Mouse (Mus musculus): ENCODE results near the gene Gm28168. TPM values are rescaled to one million over a fixed set of nuclear protein-coding genes. Genes with fewer than 3 reads are reported as not detected.
"Not testable (repeated sequence)": the region's sequence is repeated elsewhere in the genome, so short reads cannot be mapped to it uniquely, and the experiment has no call there.

Gm28168 gene
- not detected in 2 replicates for polyA plus RNA-seq (2015; fragmentation: Nextera tagmentation; extraction: Ambion mirVana)

DNA sequence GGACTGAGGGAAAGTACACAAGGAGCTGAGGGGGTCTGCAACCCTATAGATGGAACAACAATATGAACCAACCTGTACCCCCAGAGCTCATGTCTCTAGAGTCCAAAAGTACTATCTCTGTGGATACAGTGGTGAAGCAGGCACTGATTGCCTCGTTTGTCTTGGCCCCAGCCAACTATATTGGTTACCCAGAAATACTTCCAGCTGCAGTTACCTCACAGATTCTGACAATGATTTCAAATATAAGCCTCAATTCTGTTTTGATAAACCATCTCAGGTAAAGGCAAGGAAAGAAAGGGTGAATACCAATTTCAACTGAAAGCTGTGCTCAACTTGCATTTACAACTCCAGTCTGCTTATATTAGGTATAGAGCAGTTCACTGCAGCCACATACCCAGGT is at the start of gene Gm28168:
Gene Gm28168, plus strand, starts transcription at position 301 of the 400 bp plus-strand sequence.
- not testable (repeated sequence) for H3K4me3 ChIP-seq (ENCODE audit: low read depth, low read length); H3K9ac ChIP-seq (ENCODE audit: low read length); H3K4me2 ChIP-seq (replicated peaks; ENCODE audit: low read depth); H3K27me3 ChIP-seq (ENCODE audit: control insufficient read depth, insufficient read depth, low read length); H3K27ac ChIP-seq (replicated peaks); ATAC-seq (ENCODE audit: low FRiP score, low TSS enrichment); H3K4me1 ChIP-seq (replicated peaks; ENCODE audit: control insufficient read depth, insufficient read depth); H3K36me3 ChIP-seq (ENCODE audit: control insufficient read depth, insufficient read depth, low read length); H3K9me3 ChIP-seq (ENCODE audit: control insufficient read depth, low read length); DNase-seq (ENCODE audit: low spot score)
- WGBS = 67% methylated on average over 1 of the region's 1 CpGs

DNA sequence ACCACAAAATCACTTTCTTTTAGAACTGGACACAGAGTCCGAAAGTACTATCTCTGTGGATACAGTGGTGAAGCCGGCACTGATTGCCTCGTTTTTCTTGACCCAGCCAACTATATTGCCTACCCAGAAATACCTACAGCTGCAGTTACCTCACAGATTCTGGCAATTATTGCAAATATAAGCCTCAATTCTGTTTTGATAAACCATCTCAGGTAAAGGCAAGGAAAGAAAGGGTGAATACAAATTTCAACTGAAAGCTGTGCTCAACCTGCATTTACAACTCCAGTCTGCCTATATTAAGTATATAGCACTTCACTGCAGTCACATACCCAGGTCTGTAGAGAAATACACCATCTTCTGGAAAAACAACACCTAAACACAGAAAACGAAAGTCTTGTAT is 37.8 kb downstream of the Gm28168 start, which contains the start of gene Gm7145:
Gene Gm7145, plus strand, starts transcription at position 301 of the 400 bp plus-strand sequence.
- WGBS = 66% methylated on average over 4 of the region's 4 CpGs
- TF ChIP-seq CTCF (IDR thresholded peaks at IDR 0.05; ENCODE audit: low read depth) = no peak
- no peak for TF ChIP-seq EP300 (optimal IDR thresholded peaks at IDR 0.05)
- H3K27me3 ChIP-seq (ENCODE audit: control insufficient read depth, insufficient read depth, low read length) = no peaks in the 10 kb centered on the region
- no peak within 1 kb of the TSS for H3K27ac ChIP-seq (replicated peaks)
- no peaks in the 10 kb centered on the region for H3K4me1 ChIP-seq (replicated peaks; ENCODE audit: control insufficient read depth, insufficient read depth)
- H3K36me3 ChIP-seq (ENCODE audit: control insufficient read depth, insufficient read depth, low read length) = no peaks in the 10 kb centered on the region
- no peak within 1 kb of the TSS for H3K9ac ChIP-seq (ENCODE audit: low read length)
- no peak for DNase-seq (ENCODE audit: low spot score)
- H3K4me2 ChIP-seq (replicated peaks; ENCODE audit: low read depth) = no peak within 1 kb of the TSS
- H3K4me3 ChIP-seq (ENCODE audit: low read depth, low read length) = no peak within 1 kb of the TSS
- ATAC-seq (ENCODE audit: low FRiP score, low TSS enrichment) = no peak
- H3K9me3 ChIP-seq (ENCODE audit: control insufficient read depth, low read length) = no peaks in the 10 kb centered on the region

Other genes starting within 250 kb of the Gm28168 start
- not detected in 2 replicates for gene Gm28363, start 230.9 kb upstream of the Gm28168 start, polyA plus RNA-seq (2015; fragmentation: Nextera tagmentation; extraction: Ambion mirVana)
- not detected in 2 replicates for gene B020011L13Rik, start 146.9 kb upstream of the Gm28168 start, polyA plus RNA-seq (2015; fragmentation: Nextera tagmentation; extraction: Ambion mirVana)
- not detected in 2 replicates for gene Gm28360, start 97.9 kb upstream of the Gm28168 start, polyA plus RNA-seq (2015; fragmentation: Nextera tagmentation; extraction: Ambion mirVana)
- gene Gm7145, start 37.9 kb downstream of the Gm28168 start, polyA plus RNA-seq (2015; fragmentation: Nextera tagmentation; extraction: Ambion mirVana) = not detected in 2 replicates
- gene Gm29106, start 248.5 kb downstream of the Gm28168 start, polyA plus RNA-seq (2015; fragmentation: Nextera tagmentation; extraction: Ambion mirVana) = 0.02 and 0.07 TPM in 2 replicates

All from stomach, postnatal 0 days (tissue).